Mouse (Mus musculus) neural tube, embryonic 15.5 days (tissue): Measurements from ENCODE around the gene Vps4b. TPM values are rescaled to one million over a fixed set of nuclear protein-coding genes. Genes with fewer than 3 reads are reported as not detected.

ENCODE experiments used
- ATAC-seq: fragments of 200-750 bp; cut with Nextera tagmentation; 2 replicates; pipeline ENCODE4 v1.8.0; 2017; ENCODE audit warnings: mild to moderate bottlenecking, moderate TSS enrichment, moderate library complexity; ENCODE audit not compliant: low FRiP score
- H3K27ac ChIP-seq: fragments of 300-500 bp; sonication (generic); replicated peaks from 2 replicates; pipeline ENCODE4 v1.5.1; 2015; ENCODE audit warnings: mild to moderate bottlenecking, inconsistent platforms
- H3K27me3 ChIP-seq: fragments of 300-500 bp; sonication (generic); replicated peaks from 2 replicates; pipeline ENCODE4 v1.6.1; 2015; ENCODE audit warnings: inconsistent platforms
- H3K36me3 ChIP-seq: fragments of 300-500 bp; sonication (generic); 2 replicates; pipeline ENCODE4 v1.6.1; 2015; ENCODE audit warnings: inconsistent platforms
- H3K4me1 ChIP-seq: fragments of 300-500 bp; sonication (generic); 2 replicates; pipeline ENCODE4 v1.6.1; 2015; ENCODE audit warnings: inconsistent platforms
- H3K4me2 ChIP-seq: fragments of 300-500 bp; sonication (generic); 2 replicates; pipeline ENCODE4 v1.6.1; 2015; ENCODE audit warnings: inconsistent platforms, mild to moderate bottlenecking, moderate library complexity
- H3K4me3 ChIP-seq: fragments of 300-500 bp; sonication (generic); replicated peaks from 2 replicates; pipeline ENCODE4 v1.5.1; 2015; ENCODE audit warnings: mild to moderate bottlenecking, inconsistent platforms
- H3K9ac ChIP-seq: fragments of 300-500 bp; sonication (generic); replicated peaks from 2 replicates; pipeline ENCODE4 v1.6.1; 2015; ENCODE audit warnings: mild to moderate bottlenecking, inconsistent platforms
- H3K9me3 ChIP-seq: fragments of 300-500 bp; sonication (generic); replicated peaks from 2 replicates; pipeline ENCODE4 v1.6.1; 2016; ENCODE audit warnings: inconsistent platforms
- WGBS: fragments of 180-500 bp; shearing (Covaris S2); methylation state at CpG from one replicate; pipeline ENCODE4 v1.1.7; 2015; ENCODE audit warnings: mixed read lengths; 5-methylcytosine and 5-hydroxymethylcytosine counted together
- polyA plus RNA-seq: library from polyadenylated mRNA; unstranded; fragments of >200 nt; fragmentation: Nextera tagmentation; extraction: Ambion mirVana; gene quantifications from 2 replicates; pipeline ENCODE4 v1.2.1, GENCODE M21; 2015

Gene Vps4b
- polyA plus RNA-seq = 29.0 and 42.3 TPM in 2 replicates

- no peaks in the 10 kb centered on the region for H3K36me3 ChIP-seq
- peak within 1 kb of the TSS; percentile 91 for H3K4me3 ChIP-seq
- WGBS = under 1% methylated on average over 23 of the region's 23 CpGs
- ATAC-seq = peak; percentile 99
- peaks cover 31% of the 10 kb centered on the region for H3K4me1 ChIP-seq
- peak within 1 kb of the TSS; percentile 63 for H3K4me2 ChIP-seq
- H3K9me3 ChIP-seq = no peaks in the 10 kb centered on the region
- peak within 1 kb of the TSS; percentile 95 for H3K9ac ChIP-seq
- no peaks in the 10 kb centered on the region for H3K27me3 ChIP-seq
- H3K27ac ChIP-seq = peak within 1 kb of the TSS; percentile 89
Observed at GRCm38 (mm10) chr1:106796542-106796924, at the start of gene Vps4b. Vps4b (minus strand) TSS chr1:106796728.

- Histone ChIP-seq H3K9me3 (no peaks in the 10 kb centered on the region), H3K4me1 (no peaks in the 10 kb centered on the region), H3K4me3 (no peak overlapping the region), H3K27ac (no peak overlapping the region), H3K9ac (no peak overlapping the region), H3K36me3 (no peaks in the 10 kb centered on the region), H3K27me3 (no peaks in the 10 kb centered on the region), H3K4me2 (no peak overlapping the region)
- WGBS = 81% methylated on average over 4 of the region's 4 CpGs
- ATAC-seq = no peak
Observed at GRCm38 (mm10) chr1:106828784-106829183, 32.3 kb upstream of the Vps4b start.

- WGBS = 54% methylated on average over 3 of the region's 3 CpGs
- Histone ChIP-seq H3K4me3 (no peak overlapping the region), H3K4me2 (no peak overlapping the region), H3K27ac (no peak overlapping the region), H3K27me3 (no peaks in the 10 kb centered on the region), H3K36me3 (no peaks in the 10 kb centered on the region), H3K9ac (no peak overlapping the region), H3K9me3 (no peaks in the 10 kb centered on the region), H3K4me1 (no peaks in the 10 kb centered on the region)
- ATAC-seq = no peak
Observed at GRCm38 (mm10) chr1:106822297-106822696, 25.8 kb upstream of the Vps4b start.

DNA sequence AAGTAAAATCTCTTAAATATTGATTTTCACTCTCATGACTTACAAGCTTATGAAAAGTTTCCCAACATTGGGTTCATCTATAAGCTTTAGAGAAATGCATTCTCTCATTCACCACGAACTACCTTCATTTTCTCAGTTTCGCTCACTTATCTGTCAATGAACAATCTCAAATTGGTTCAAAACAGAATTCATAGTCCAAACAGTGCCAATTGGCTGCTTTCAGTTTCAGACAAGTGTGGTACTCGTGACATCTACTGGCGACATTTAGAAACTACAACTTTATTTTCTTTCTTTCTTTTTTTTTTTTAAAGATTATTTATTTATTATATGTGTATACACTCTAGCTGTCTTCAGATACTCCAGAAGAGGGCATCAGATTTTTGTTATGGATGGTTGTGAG is 21.8 kb upstream of the Vps4b start:
- H3K27me3 ChIP-seq = no peaks in the 10 kb centered on the region
- H3K4me2 ChIP-seq = no peak overlapping the region
- H3K27ac ChIP-seq = no peak overlapping the region
- no peaks in the 10 kb centered on the region for H3K4me1 ChIP-seq
- no peaks in the 10 kb centered on the region for H3K36me3 ChIP-seq
- H3K9me3 ChIP-seq = no peaks in the 10 kb centered on the region
- ATAC-seq = no peak
- H3K9ac ChIP-seq = no peak overlapping the region
- H3K4me3 ChIP-seq = no peak overlapping the region
- WGBS = 28% methylated on average over 4 of the region's 4 CpGs

GRCm38 (mm10) chr1:106816766-106817165 is 20.2 kb upstream of the Vps4b start:
- WGBS = 93% methylated on average over 11 of the region's 11 CpGs
- Histone ChIP-seq H3K9me3 (no peaks in the 10 kb centered on the region), H3K27ac (no peak overlapping the region), H3K4me2 (no peak overlapping the region), H3K4me3 (no peak overlapping the region), H3K4me1 (no peaks in the 10 kb centered on the region), H3K36me3 (no peaks in the 10 kb centered on the region), H3K9ac (no peak overlapping the region), H3K27me3 (no peaks in the 10 kb centered on the region)
- ATAC-seq = no peak

DNA sequence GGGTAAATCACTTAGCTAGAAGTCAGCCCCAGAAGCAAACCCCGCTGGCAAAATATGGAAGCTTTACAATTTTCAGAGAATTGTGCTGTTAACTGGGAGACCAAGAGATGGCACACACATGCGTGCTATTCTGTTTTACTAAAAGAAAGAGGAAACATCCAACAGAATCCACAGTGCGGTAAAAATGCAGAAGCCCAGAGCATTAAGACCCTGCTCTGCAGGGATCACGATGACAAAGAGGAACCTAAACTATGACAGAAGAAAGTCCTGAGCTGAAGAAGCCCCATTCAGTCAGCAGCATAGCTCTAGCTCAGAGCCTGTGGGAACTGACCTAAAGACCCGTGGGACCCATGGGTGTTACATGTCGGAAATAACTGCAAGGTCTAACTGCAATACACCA is 18.7 kb upstream of the Vps4b start:
- 89% methylated on average over 6 of the region's 6 CpGs for WGBS
- Histone ChIP-seq H3K9ac (no peak overlapping the region), H3K27me3 (no peaks in the 10 kb centered on the region), H3K27ac (no peak overlapping the region), H3K4me2 (no peak overlapping the region), H3K9me3 (no peaks in the 10 kb centered on the region), H3K4me1 (no peaks in the 10 kb centered on the region), H3K4me3 (no peak overlapping the region), H3K36me3 (no peaks in the 10 kb centered on the region)
- ATAC-seq = no peak

DNA sequence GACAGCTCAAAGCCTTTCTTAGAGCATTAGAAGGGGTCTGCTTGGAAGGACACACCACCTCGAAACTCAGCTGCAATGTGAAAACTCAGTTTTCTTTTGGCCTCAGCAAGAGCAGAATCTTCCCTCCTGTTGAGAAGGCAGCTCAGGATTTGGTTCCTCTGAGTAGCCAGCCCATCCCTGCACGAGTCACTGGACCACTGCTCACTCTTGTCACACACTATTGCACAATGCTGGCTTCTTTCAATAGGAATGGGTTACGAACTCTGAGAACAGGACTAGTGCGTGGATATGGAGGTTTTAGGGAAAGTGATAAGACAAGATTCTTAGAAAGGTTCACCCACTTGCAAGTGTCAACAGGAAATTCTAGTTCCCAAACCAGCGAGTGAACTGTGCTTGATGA is 18.3 kb upstream of the Vps4b start:
- H3K4me3 ChIP-seq = no peak overlapping the region
- no peaks in the 10 kb centered on the region for H3K4me1 ChIP-seq
- H3K27ac ChIP-seq = no peak overlapping the region
- H3K9me3 ChIP-seq = no peaks in the 10 kb centered on the region
- no peaks in the 10 kb centered on the region for H3K27me3 ChIP-seq
- no peak for ATAC-seq
- WGBS = 77% methylated on average over 5 of the region's 5 CpGs
- H3K36me3 ChIP-seq = no peaks in the 10 kb centered on the region
- H3K4me2 ChIP-seq = no peak overlapping the region
- no peak overlapping the region for H3K9ac ChIP-seq

GRCm38 (mm10) chr1:106799931-106800330 is 3.4 kb upstream of the Vps4b start:
- Histone ChIP-seq H3K4me3 (no peak overlapping the region), H3K4me2 (no peak overlapping the region), H3K27ac (no peak overlapping the region), H3K36me3 (no peaks in the 10 kb centered on the region), H3K9me3 (no peaks in the 10 kb centered on the region), H3K27me3 (no peaks in the 10 kb centered on the region), H3K4me1 (peaks cover 12% of the 10 kb centered on the region), H3K9ac (no peak overlapping the region)
- 86% methylated on average over 3 of the region's 3 CpGs for WGBS
- no peak for ATAC-seq

DNA sequence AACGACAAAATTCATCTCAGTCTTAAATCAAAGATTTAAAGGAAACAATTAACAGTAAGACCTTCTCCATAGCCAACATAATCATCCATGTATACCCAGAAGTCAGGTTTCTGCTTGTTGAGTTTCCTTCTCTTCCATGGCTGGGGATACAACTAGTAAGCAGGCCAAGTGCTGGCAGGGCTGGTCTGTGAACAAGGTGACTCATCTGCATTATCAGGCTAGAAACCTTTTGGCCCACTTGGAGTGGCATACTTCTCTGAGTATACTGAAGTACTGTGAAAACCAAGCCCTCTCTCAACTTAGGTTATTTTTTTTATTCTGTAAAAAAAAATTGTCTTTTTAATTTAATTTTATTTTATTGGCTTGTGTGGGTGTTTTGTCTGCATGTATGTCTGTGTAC is 2.9 kb upstream of the Vps4b start:
- H3K4me1 ChIP-seq = peaks cover 18% of the 10 kb centered on the region
- ATAC-seq = no peak
- no peaks in the 10 kb centered on the region for H3K9me3 ChIP-seq
- no peaks in the 10 kb centered on the region for H3K36me3 ChIP-seq
- H3K4me2 ChIP-seq = no peak overlapping the region
- H3K9ac ChIP-seq = no peak overlapping the region
- H3K4me3 ChIP-seq = no peak overlapping the region
- 57% methylated on average over 1 of the region's 1 CpGs for WGBS
- H3K27me3 ChIP-seq = no peaks in the 10 kb centered on the region
- no peak overlapping the region for H3K27ac ChIP-seq

DNA sequence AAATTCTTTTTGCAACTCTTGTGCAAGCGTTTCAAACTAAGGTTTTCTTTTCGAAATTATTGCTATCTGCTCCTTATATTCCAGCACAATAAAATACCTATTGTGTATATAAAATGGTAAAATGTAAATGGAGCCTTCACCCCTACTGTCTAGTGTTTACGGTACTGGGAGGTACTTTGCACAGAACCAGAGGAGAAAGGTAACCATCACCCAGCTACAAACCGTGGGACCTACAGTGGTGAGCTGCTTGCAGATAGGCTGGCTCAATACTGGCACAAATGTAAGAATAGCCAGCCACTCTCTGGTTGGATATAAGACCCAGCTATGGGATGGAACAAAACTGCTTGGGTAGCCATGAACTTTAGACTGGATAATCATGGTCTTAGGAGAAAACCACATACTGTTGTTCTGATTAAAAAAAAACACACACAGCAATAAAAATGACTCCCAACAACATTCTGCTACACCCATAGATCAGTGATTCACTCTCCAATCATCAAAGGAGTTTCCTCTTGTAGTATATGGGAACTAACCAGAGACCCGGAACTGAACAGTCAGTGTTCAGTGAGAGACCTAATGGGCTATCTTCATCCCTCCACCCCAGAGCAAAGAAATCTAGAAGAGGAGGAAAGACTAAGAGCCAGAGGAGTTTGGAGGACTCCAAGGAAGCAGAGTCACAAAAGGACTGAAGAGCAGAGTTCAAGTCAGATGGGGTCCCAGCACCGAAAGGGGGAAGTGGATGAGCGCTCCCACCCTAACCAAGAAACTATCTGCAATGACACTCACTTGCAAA is 655 bp upstream of the Vps4b start:
- Histone ChIP-seq H3K9ac (no peak overlapping the region), H3K27me3 (no peaks in the 10 kb centered on the region), H3K36me3 (no peaks in the 10 kb centered on the region), H3K27ac (no peak overlapping the region), H3K4me2 (peak overlapping the region; percentile 52), H3K9me3 (no peaks in the 10 kb centered on the region), H3K4me1 (peaks cover 31% of the 10 kb centered on the region), H3K4me3 (peak overlapping the region; percentile 91)
- ATAC-seq = peak; percentile 6; the same call in 1 of the 2 replicates
- 65% methylated on average over 7 of the region's 7 CpGs for WGBS

DNA sequence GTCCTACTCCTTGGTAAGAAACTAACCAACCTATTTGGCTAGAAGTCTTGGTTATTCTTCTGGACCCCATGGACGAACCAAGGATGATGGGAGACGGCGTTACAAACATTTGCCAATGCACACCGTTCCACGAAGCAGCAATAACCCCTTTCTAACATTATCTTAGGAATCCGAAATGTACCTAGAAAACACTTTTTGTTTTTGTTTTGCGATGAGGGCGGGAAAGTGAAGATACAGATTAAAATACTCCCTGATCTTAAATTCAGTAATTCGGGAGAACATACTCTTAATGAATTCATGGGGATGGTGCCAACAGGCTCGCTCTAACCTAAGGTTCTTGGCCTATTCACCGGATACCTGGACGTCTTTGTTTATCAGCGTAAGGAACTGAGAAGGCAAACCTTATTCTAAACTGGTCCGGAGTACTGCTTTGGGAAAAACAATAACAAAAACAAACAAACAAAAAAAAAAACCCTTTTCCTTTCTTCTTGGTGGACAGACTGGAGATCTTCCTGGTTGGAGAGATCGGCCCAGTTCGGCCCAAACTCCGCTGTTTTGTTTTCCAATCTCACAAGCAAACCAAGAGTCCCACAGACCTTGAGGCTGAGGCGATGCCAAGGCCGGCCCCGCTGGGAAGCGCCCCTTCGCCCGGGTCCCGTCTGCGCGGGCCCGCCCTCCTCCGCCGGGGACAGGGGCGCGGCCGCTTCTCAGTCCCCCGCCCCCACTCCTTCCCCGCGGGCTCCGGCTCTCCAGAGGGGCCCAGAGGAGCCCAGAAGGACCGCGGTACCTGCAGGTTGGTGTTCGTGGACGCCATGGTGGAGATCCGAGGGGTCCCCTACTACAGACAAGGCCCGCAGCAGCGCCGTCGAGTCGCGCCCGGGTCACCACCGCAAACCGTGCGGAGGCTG is 640 bp downstream of the Vps4b start:
- H3K9ac ChIP-seq = peak overlapping the region; percentile 95
- peak overlapping the region; percentile 63 for H3K4me2 ChIP-seq
- H3K4me3 ChIP-seq = peak overlapping the region; percentile 91
- WGBS = 2% methylated on average over 51 of the region's 51 CpGs
- peaks cover 31% of the 10 kb centered on the region for H3K4me1 ChIP-seq
- H3K9me3 ChIP-seq = no peaks in the 10 kb centered on the region
- peak overlapping the region; percentile 89 for H3K27ac ChIP-seq
- H3K36me3 ChIP-seq = no peaks in the 10 kb centered on the region
- peak; percentile 90; the same call in 1 of the 2 replicates for ATAC-seq
- H3K27me3 ChIP-seq = no peaks in the 10 kb centered on the region

DNA sequence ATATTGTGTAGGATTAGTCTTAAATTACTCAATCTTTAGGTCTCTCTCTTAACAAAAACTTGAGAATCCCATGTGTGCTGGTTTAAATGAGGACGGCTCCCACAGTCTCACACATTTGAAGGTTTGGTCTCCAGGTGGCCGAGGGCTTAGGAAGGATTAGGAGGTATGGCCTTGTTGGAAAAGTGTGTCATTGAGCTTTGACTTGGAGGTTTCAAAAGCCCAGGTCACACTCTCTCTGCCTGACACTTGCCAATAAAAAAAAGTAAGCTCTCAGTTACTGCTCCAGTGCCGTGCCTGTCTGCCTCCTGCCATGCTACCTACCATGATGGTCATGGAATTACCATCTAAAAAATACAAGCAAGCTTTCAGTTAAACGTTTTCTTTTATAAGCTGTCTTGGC is 21.6 kb downstream of the Vps4b start:
- no peak for ATAC-seq
- Histone ChIP-seq H3K4me2 (no peak overlapping the region), H3K27me3 (no peaks in the 10 kb centered on the region), H3K9ac (no peak overlapping the region), H3K27ac (no peak overlapping the region), H3K9me3 (no peaks in the 10 kb centered on the region), H3K4me3 (no peak overlapping the region), H3K4me1 (no peaks in the 10 kb centered on the region), H3K36me3 (peaks cover 68% of the 10 kb centered on the region)
- 89% methylated on average over 4 of the region's 4 CpGs for WGBS
